Mouse (Mus musculus) neutrophil, adult 5-6 weeks (primary cell): ENCODE results near the gene Drd1. TPM values are rescaled to one million over a fixed set of nuclear protein-coding genes. Genes with fewer than 3 reads are reported as not detected.

Experiments used
- ATAC-seq: fragments of 151-379, 151-347 bp; 2 replicates; pipeline ENCODE4 v1.8.0; 2017; ENCODE audit warnings: mild to moderate bottlenecking, moderate TSS enrichment; ENCODE audit not compliant: insufficient number of reproducible peaks, poor library complexity, low FRiP score, severe bottlenecking; ENCODE audit errors: extremely low read depth
- total RNA-seq: library from RNA; stranded (forward); fragments of 200-1000 nt; gene quantifications from 2 replicates; pipeline ENCODE4 v1.2.3, GENCODE M21; 2017

Gene Drd1
- not detected in 2 replicates for total RNA-seq

DNA sequence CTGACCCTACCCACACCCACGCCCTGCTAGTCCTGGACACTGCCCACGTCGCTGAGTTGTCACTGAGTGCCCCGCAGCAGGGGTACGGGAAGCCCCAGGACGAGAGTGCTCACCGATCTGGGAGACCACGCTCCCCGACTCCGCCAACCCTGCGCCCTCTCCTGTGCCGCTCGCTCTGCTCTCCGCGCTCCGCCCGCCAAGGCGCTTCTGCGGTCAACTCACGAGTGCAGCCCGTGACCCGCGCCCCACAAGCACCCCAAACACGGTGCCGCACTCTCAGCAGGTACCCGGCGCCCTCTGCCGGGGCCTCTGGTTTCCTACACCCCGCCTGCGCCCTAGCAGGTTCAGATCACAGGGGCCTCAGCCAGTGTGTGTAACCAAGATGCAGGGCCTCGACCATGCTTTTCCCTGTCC lies at the start of gene Drd1:
Drd1 (minus strand) TSS at position 258 of the 414 bp plus-strand sequence.
- ATAC-seq, result no peak

- ATAC-seq, result no peak
These were observed 48.4 kb upstream of the Drd1 start for GRCm38 (mm10) chr13:54103866-54104265.

DNA sequence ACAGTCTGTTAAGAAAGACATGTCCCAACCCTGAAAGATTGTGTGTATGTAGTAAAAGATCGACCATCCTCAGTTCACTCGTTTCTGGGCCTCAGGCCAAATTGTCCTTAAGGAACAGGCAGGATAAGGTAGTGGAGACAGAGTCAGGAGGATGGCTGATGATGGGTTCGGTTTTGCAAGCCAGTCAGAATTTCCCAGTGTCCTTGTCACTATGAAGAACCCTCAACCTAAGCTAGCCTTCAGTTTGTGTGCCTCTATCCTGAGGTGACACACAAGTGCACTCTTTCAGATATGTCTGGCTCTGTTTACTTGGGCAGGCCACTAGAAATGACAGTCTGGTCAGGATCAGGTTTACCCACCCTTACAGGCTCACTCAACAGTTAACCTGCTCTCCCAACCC lies 47.8 kb upstream of the Drd1 start:
- no peak for ATAC-seq

DNA sequence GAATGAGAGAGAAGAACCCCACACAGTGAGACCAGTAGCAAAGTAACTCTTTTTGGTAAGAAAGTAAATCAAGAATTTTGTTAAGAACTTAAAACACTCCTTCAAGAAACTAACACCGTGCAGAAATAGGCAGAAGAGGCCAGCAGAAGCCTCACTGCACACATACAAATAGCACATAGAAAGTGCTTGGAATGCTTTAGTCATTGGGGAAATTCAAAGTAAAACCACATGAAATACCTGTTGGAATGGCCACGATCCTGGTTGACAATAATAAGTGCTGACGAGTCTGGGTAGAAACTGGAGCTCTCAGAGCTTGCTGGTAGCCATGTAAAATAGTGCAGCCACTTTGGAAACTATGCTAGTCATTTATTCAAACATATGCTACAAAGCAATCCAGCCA lies 46.6 kb upstream of the Drd1 start:
- no peak for ATAC-seq

DNA sequence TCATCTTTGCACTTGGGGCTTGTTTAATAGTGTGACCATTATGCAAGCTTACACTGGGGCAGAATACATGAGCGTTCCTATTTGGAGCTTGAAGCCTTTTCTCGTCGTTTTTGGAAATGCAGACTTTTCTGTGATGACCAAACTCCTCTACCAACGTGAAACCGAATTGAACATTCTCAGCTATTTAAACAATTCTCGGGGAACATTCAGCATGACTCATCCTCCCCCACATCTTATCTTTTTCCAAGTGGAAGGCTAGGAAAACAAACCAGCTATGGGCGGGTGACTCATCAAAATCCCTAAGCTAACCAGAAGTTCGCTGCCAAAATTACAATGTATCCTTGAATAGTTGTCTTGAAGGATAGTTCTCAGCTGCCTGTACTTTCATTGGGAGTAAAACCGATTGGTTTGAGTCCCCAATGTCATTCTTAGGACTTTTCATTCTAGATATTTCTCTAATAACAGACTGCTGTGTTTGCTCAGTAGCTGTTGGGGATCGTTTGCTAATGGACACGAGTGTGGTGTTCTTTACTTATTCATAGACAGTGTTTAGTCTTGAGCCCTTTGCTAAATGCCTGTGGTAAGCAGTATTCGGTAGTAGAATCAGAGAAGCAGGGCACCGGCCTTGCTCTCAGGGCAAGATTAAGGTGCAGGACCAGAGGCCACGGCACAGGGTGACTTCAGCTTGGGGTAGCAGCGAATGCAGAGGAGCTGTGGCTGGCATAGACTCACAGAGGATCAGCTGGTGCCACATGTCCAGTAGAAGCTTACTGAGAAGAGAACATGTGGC lies 45.7 kb upstream of the Drd1 start:
- no peak for ATAC-seq

DNA sequence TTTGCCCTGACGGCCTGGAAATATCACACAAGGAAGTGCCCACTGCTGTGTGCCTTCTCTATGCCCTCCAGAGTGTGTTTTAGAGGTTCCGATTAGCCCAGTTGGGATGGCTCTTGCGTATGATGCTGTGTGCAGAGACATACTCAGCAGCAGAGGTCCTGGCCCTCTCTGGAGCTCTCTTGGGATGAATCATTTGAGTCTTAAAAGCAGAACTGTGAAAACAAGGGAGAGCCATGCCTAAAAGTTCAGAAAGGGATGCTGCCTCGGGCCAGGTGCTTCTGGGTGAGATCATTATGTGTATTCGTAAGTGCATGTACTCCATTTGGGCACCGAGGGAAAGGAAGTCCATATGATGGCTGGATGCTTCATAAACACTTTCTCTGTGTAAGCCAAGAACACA lies 42.3 kb upstream of the Drd1 start:
- ATAC-seq, result no peak

- no peak for ATAC-seq
These were observed 41.7 kb upstream of the Drd1 start for GRCm38 (mm10) chr13:54097227-54097626.

GRCm38 (mm10) chr13:54095721-54096120 lies 40.2 kb upstream of the Drd1 start:
- no peak for ATAC-seq

- no peak for ATAC-seq
These were observed 39.5 kb upstream of the Drd1 start for GRCm38 (mm10) chr13:54094963-54095362.

DNA sequence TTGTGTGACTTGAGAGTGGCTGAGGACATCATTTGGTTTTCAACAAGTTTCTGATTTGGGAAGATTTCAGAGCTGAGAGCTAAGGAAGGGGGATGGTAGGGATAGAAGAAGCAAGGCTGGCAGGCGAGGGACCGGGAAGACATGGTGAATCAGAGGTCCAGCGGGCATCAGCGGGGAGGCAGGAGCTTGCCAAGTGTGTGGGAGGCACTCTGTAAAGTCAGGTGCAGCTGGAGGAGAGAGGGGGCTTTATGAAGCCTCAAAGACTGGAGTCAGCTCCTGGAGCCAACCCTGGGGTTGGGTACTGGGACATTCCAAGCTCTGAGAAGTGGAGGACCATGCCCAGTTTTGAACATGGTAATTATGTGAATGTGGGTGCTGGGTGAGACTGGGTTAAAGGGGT lies 38.8 kb upstream of the Drd1 start:
- ATAC-seq, result no peak

- no peak for ATAC-seq
These were observed 36.2 kb upstream of the Drd1 start for GRCm38 (mm10) chr13:54091719-54092118.

DNA sequence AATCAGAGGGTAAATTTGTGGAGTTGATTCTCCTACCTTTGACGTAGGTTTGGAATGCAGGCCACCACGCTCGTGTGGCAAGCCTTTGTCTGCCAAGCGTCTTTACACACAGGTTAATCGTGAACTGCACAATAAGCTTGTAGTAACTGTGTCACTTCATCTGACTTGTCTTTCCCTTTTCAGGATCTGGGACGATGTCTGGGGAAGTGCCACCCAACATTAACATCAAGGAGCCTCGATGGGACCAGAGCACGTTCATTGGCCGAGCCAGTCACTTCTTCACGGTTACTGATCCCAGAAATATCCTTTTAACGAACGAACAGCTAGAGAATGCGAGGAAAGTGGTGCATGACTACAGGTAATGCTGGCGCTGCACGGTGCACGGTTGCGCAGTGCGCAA lies 29.8 kb upstream of the Drd1 start:
- no peak for ATAC-seq

DNA sequence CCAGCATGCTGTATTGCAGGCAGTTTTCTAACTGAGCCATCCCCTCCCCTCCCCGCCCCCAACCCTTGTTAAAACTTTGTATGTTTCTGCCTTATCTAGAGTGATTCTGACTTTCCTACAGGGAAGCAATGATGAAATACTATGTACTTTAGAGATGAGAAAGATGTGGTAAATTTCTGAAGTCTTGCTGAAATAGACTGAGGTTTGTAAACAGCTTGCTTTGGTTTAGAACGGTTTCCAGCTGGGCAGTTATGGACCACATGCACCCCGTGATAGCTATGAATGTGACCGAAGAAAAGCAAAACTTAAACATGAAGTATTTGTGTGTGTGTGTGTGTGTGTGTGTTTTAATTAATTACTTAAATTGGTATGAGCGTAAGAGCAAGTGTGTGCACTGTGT lies 29.3 kb upstream of the Drd1 start:
- no peak for ATAC-seq

- no peak for ATAC-seq
These were observed 28.7 kb upstream of the Drd1 start for GRCm38 (mm10) chr13:54084178-54084577.

DNA sequence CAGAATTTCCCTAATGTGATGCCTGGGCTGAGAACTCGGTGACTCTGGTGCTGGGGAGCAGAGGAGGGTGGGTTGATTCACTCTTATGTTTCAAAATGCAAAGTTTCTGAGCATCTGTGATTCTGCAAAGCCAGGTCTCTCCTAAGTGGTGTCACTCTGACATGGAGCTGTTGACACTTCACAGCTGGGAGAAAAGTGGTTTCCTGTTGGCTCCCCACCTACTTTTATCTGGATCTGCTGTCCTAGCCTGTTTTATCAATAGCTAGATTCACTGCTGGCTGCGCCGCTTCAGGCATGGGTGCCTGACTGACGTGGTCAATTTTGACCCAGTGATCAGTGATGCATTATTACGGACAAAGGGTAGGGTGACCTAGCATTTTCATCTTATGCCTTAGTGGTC lies 27.4 kb upstream of the Drd1 start:
- no peak for ATAC-seq

DNA sequence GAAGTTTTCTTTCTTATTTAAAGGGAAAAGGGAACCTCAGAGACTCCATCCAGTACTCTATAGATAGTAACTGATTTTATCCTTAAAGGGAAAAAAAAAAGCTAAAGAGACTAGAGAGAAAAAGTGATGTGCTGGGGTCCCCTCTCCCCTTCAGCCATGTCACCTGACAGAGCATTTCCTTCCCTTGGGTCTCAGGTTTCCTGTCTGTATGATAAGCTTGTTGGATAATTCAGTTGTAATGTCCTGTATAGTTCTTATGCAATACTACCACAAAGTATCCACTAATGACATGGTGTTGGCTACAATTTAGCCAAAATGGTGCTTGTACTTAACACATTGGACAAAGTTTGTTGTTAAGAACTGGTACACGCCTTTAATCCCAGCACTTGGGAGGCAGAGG lies 25.3 kb upstream of the Drd1 start:
- ATAC-seq, result no peak

GRCm38 (mm10) chr13:54079782-54080759 lies 24.6 kb upstream of the Drd1 start:
- ATAC-seq, result no peak

DNA sequence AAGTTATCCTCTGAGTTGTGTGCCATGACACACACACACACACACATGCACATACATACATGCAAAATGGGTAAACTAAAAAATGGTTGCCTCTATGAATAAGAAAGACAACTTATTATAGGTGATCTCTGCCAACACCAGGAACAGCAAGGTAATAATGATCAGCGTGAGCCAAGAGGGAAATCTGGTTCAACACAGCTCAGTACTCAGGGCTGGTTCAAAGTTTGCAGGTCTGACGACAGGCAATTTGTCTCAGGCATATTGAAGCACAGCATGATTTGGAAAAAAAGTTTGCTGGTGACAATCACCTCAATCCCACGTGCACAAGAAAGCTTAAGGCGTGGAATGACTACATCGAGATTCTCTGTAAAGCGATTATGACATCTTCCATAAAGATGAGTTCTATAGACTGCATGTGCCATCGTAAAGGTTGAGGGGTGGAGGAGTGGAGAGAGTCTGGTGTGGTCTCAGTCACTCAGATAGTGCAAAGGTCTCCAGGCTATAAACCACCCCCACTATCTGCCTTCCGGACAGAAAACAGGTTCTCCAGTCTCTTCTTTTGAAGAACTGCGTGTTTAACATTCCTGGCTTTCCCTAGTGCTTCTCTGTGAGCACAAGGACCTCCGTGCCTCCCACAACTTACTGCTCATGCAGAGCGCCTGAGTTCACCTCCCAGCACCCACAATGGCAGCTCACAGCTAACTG lies 22.1 kb upstream of the Drd1 start:
- no peak for ATAC-seq

DNA sequence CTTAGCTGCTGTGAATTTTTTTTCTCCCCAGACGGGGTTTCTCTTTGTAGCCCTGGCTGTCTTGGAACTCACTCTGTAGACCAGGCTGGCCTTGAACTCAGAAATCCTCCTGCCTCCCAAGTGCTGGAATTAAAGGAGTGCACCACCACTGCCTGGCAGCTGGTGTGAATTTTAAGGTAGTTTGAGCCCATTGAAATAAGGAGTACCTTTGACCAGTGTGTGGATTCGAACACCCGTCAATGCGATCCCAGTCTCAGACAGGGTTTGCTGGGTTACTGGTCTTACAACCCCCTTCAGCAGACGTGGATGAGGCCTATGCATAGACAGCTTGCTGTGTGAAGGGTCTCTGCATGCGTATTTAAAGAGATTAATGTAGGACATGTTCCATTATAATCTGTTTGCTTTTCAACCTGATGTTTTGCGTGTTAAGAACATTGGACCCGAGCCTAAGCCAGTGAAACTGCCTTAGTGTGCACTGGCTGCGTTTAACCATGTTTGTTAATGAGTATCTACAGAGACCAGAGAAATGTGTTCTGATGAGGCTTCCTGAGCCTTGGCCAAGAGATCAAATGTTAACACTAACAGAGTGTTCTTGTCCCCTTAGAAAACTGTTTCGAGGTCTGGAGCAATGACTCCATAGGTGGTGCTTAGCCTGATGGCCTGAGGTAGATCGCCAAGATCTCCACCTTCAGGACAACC lies 21.4 kb upstream of the Drd1 start:
- ATAC-seq, result no peak
